Mouse (Mus musculus): Measurements from ENCODE around the gene Dock1.

The Dock1 gene

GRCm38 (mm10) chr7:134945925-134946716, 275.7 kb downstream of the Dock1 start:
- in situ Hi-C loops (cut with MboI, MseI) = no loop called here

- in situ Hi-C loops (cut with MboI, MseI) = no loop called here
These were observed 288.6 kb downstream of the Dock1 start for GRCm38 (mm10) chr7:134959086-134959485.

GRCm38 (mm10) chr7:134960871-134961270, 290.4 kb downstream of the Dock1 start:
- in situ Hi-C loops (cut with MboI, MseI) = no loop called here

- in situ Hi-C loops (cut with MboI, MseI) = no loop called here
These were observed 291.2 kb downstream of the Dock1 start for GRCm38 (mm10) chr7:134961608-134962007.

GRCm38 (mm10) chr7:134990244-134990643, 319.8 kb downstream of the Dock1 start:
- in situ Hi-C loops (cut with MboI, MseI) = no loop called here

- in situ Hi-C loops (cut with MboI, MseI) = no loop called here
These were observed 320.5 kb downstream of the Dock1 start for GRCm38 (mm10) chr7:134990911-134991310.

- in situ Hi-C loops (cut with MboI, MseI) = no loop called here
These were observed 324.5 kb downstream of the Dock1 start for GRCm38 (mm10) chr7:134994983-134995382.

GRCm38 (mm10) chr7:135002216-135002615, 331.8 kb downstream of the Dock1 start:
- in situ Hi-C loops (cut with MboI, MseI) = no loop called here

GRCm38 (mm10) chr7:135002891-135003290, 332.4 kb downstream of the Dock1 start:
- in situ Hi-C loops (cut with MboI, MseI) = no loop called here

GRCm38 (mm10) chr7:135005964-135006560, 335.6 kb downstream of the Dock1 start:
- in situ Hi-C loops (cut with MboI, MseI) = no loop called here

GRCm38 (mm10) chr7:135008021-135008420, 337.6 kb downstream of the Dock1 start:
- in situ Hi-C loops (cut with MboI, MseI) = no loop called here

- in situ Hi-C loops (cut with MboI, MseI) = no loop called here
These were observed 340.5 kb downstream of the Dock1 start for GRCm38 (mm10) chr7:135010997-135011396.

- in situ Hi-C loops (cut with MboI, MseI) = no loop called here
These were observed 347.1 kb downstream of the Dock1 start for GRCm38 (mm10) chr7:135017531-135017930.

- in situ Hi-C loops (cut with MboI, MseI) = no loop called here
These were observed 350.3 kb downstream of the Dock1 start for GRCm38 (mm10) chr7:135020762-135021161.

- in situ Hi-C loops (cut with MboI, MseI) = no loop called here
These were observed 351.2 kb downstream of the Dock1 start for GRCm38 (mm10) chr7:135021544-135022100.

- in situ Hi-C loops (cut with MboI, MseI) = no loop called here
These were observed 354.1 kb downstream of the Dock1 start for GRCm38 (mm10) chr7:135024531-135024930.

- in situ Hi-C loops (cut with MboI, MseI) = no loop called here
These were observed 358.3 kb downstream of the Dock1 start for GRCm38 (mm10) chr7:135028716-135029115.

GRCm38 (mm10) chr7:135029136-135029535, 358.7 kb downstream of the Dock1 start:
- in situ Hi-C loops (cut with MboI, MseI) = no loop called here

GRCm38 (mm10) chr7:135031466-135031865, 361.0 kb downstream of the Dock1 start:
- in situ Hi-C loops (cut with MboI, MseI) = no loop called here

GRCm38 (mm10) chr7:135034811-135035210, 364.4 kb downstream of the Dock1 start:
- in situ Hi-C loops (cut with MboI, MseI) = no loop called here

- in situ Hi-C loops (cut with MboI, MseI) = no loop called here
These were observed 365.2 kb downstream of the Dock1 start for GRCm38 (mm10) chr7:135035651-135036050.

GRCm38 (mm10) chr7:135038930-135039329, 368.5 kb downstream of the Dock1 start:
- in situ Hi-C loops (cut with MboI, MseI) = no loop called here
